Mouse (Mus musculus) 3134 (cell line): ENCODE data around the gene Zmat3.

ENCODE experiments used
- DNase-seq: peaks from one replicate; pipeline ENCODE4 v3.0.0-alpha.2; 2011; ENCODE audit warnings: low spot score; ENCODE audit not compliant: insufficient read length; ENCODE audit errors: extremely low read depth

Zmat3 gene

GRCm38 (mm10) chr3:32365546-32366245 lies at the start of gene Zmat3:
Gene Zmat3, minus strand, starts transcription at chr3:32366014.
- peak; percentile 87 for DNase-seq

- DNase-seq = no peak
These were observed 48.6 kb upstream of the Zmat3 start for GRCm38 (mm10) chr3:32414381-32414780.

- no peak for DNase-seq
These were observed 46.8 kb upstream of the Zmat3 start for GRCm38 (mm10) chr3:32412502-32413044.

- DNase-seq = peak; percentile 71
These were observed 43.0 kb upstream of the Zmat3 start for GRCm38 (mm10) chr3:32408811-32409273.

- no peak for DNase-seq
These were observed 41.0 kb upstream of the Zmat3 start for GRCm38 (mm10) chr3:32406804-32407203.

GRCm38 (mm10) chr3:32405699-32406098 lies 39.9 kb upstream of the Zmat3 start:
- no peak for DNase-seq

- no peak for DNase-seq
These were observed 37.4 kb upstream of the Zmat3 start for GRCm38 (mm10) chr3:32402990-32403885.

- no peak for DNase-seq
These were observed 35.8 kb upstream of the Zmat3 start for GRCm38 (mm10) chr3:32401591-32401990.

- no peak for DNase-seq
These were observed 34.1 kb upstream of the Zmat3 start for GRCm38 (mm10) chr3:32399931-32400330.

GRCm38 (mm10) chr3:32399381-32399780 lies 33.6 kb upstream of the Zmat3 start:
- no peak for DNase-seq

GRCm38 (mm10) chr3:32398623-32399022 lies 32.8 kb upstream of the Zmat3 start:
- DNase-seq = no peak

- no peak for DNase-seq
These were observed 32.3 kb upstream of the Zmat3 start for GRCm38 (mm10) chr3:32398175-32398538.

GRCm38 (mm10) chr3:32397461-32398174 lies 31.8 kb upstream of the Zmat3 start, which contains the start of gene Pik3ca:
Gene Pik3ca, plus strand, starts transcription at chr3:32397671.
- DNase-seq = peak; percentile 77

GRCm38 (mm10) chr3:32396794-32397460 lies 31.1 kb upstream of the Zmat3 start:
- DNase-seq = peak; percentile 98

GRCm38 (mm10) chr3:32395771-32396551 lies 30.1 kb upstream of the Zmat3 start:
- DNase-seq = peak; percentile 64

GRCm38 (mm10) chr3:32393986-32394385 lies 28.2 kb upstream of the Zmat3 start:
- DNase-seq = no peak

GRCm38 (mm10) chr3:32392841-32393240 lies 27.0 kb upstream of the Zmat3 start:
- no peak for DNase-seq

GRCm38 (mm10) chr3:32381556-32381955 lies 15.7 kb upstream of the Zmat3 start:
- no peak for DNase-seq

- no peak for DNase-seq
These were observed 14.1 kb upstream of the Zmat3 start for GRCm38 (mm10) chr3:32379891-32380290.
